Mouse (Mus musculus): ENCODE measurements around the gene Slc17a7.

DNA sequence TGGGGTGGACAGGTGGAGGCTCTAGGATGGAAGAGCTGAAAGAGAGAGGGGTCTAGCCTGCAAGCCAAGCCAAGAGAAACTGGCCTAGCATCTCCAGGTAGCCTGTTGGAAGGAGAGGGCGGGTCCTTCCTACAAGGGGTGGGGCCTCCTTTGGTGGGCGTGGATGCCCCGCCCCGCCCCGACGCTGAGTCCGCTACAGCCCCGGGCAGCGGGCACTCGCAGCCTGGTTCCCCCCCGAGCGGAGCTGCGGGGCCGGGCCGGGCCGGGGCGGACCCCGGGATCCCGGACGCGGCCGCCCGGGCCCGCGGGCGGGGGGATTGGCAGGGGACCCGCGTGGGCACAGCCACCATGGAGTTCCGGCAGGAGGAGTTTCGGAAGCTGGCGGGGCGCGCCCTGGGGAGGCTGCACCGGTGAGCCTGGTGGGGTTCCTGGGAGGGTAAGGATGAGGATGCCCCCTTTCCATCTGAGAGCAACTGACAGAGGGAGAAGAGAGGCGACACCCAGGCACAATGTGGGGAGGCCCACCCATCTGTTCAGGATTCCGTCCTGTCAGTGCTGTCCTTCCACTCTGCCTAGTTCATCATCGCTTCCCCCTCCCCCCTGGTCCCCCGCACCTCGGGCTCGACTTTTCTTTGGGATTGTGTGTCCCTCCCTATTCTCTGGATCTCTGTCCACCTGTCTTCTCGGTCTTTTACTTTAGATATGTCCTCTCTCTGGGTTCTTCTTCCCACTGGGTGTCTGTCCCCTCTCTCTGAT is at the start of gene Slc17a7:
- TF ChIP-seq CTCF (IDR thresholded peaks at IDR 0.05; ENCODE audit: low read depth, low read length) (no peak), TAL1 (conservative IDR thresholded peaks at IDR 0.05; ENCODE audit: low read depth, low read length) (no peak)

All from G1E (cell line).